Mouse (Mus musculus) liver, embryonic 11.5 days (tissue): ENCODE measurements around the gene Pid1. TPM values are rescaled to one million over a fixed set of nuclear protein-coding genes. Genes with fewer than 3 reads are reported as not detected.
"Not testable (repeated sequence)": the region's sequence is repeated elsewhere in the genome, so short reads cannot be mapped to it uniquely, and the experiment has no call there.

ENCODE experiments used
- ATAC-seq: fragments of 200-750 bp; cut with Nextera tagmentation; replicated peaks from 2 replicates; pipeline ENCODE4 v1.8.0; 2017; ENCODE audit warnings: moderate number of reproducible peaks, mild to moderate bottlenecking, moderate TSS enrichment, moderate library complexity; ENCODE audit not compliant: low FRiP score
- DNase-seq: peaks from one replicate; pipeline ENCODE4 v3.0.0-alpha.2; 2017; ENCODE audit warnings: low spot score
- H3K27ac ChIP-seq: fragments of 300-500 bp; sonication (generic); 2 replicates; pipeline ENCODE4 v1.5.1; 2014; ENCODE audit warnings: mild to moderate bottlenecking, low read depth, low read length, control low read depth
- H3K27me3 ChIP-seq: fragments of 300-500 bp; sonication (generic); replicated peaks from 2 replicates; pipeline ENCODE4 v1.6.1; 2014; ENCODE audit warnings: low read length, mixed read lengths; ENCODE audit not compliant: control insufficient read depth, insufficient read depth
- H3K36me3 ChIP-seq: fragments of 300-500 bp; sonication (generic); 2 replicates; pipeline ENCODE4 v1.6.1; 2014; ENCODE audit warnings: mild to moderate bottlenecking, low read length, moderate library complexity, mixed read lengths; ENCODE audit not compliant: control insufficient read depth, insufficient read depth
- H3K4me1 ChIP-seq: fragments of 300-500 bp; sonication (generic); replicated peaks from 2 replicates; pipeline ENCODE4 v1.6.1; 2014; ENCODE audit warnings: low read length, mixed read lengths; ENCODE audit not compliant: control insufficient read depth, insufficient read depth
- H3K4me2 ChIP-seq: fragments of 300-500 bp; sonication (generic); 2 replicates; pipeline ENCODE4 v1.6.1; 2014; ENCODE audit warnings: mild to moderate bottlenecking, control low read depth, moderate library complexity
- H3K4me3 ChIP-seq: fragments of 300-500 bp; sonication (generic); 2 replicates; pipeline ENCODE4 v1.5.1; 2014; ENCODE audit warnings: low read depth, low read length, control low read depth
- H3K9ac ChIP-seq: fragments of 300-500 bp; sonication (generic); 2 replicates; pipeline ENCODE4 v1.6.1; 2014; ENCODE audit warnings: low read depth, low read length, control low read depth
- H3K9me3 ChIP-seq: fragments of 300-500 bp; sonication (generic); 2 replicates; pipeline ENCODE4 v1.6.1; 2016; ENCODE audit warnings: low read length, inconsistent platforms, mixed read lengths; ENCODE audit not compliant: control insufficient read depth
- WGBS: fragments of 180-500 bp; shearing (Covaris S2); extraction: QIAGEN DNeasy Blood & Tissue Kit; methylation state at CpG from one replicate; pipeline ENCODE4 v1.1.7; 2014; 5-methylcytosine and 5-hydroxymethylcytosine counted together
- polyA plus RNA-seq: library from polyadenylated mRNA; unstranded; fragments of >200 nt; fragmentation: Nextera tagmentation; extraction: Ambion mirVana; gene quantifications from 2 replicates; pipeline ENCODE4 v1.2.1, GENCODE M21; 2014

Pid1 gene
- polyA plus RNA-seq, 1 experiment from 2014 or later, result 20.6 TPM

GRCm38 (mm10) chr1:84332797-84333196, 31.2 kb downstream of the Pid1 start:
- ATAC-seq, H3K9me3 ChIP-seq: not testable (repeated sequence)
- 62% methylated on average over 3 of the region's 3 CpGs for WGBS

DNA sequence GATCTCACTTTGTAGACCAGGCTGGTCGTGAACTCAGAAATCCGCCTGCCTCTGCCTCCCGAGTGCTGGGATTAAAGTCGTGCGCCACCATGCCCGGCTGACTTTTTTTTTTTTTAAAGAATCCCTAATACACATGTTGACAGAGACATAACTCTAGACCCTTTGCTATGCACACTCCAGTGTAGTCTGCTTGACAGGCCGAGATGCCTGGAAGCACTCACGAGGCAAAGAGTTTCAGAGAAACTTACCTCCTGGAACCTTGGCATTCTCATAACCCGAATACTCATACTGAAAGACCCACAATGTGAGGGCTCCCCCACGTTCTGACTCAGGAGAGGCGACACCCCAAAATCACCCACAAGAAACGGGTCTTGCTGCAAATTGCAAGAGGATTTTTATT, 32.1 kb downstream of the Pid1 start:
- H3K36me3 ChIP-seq, H3K4me2 ChIP-seq, DNase-seq, H3K27ac ChIP-seq, H3K27me3 ChIP-seq, H3K9ac ChIP-seq, H3K4me1 ChIP-seq, H3K4me3 ChIP-seq, H3K9me3 ChIP-seq, ATAC-seq: not testable (repeated sequence)
- WGBS, result 72% methylated on average over 12 of the region's 12 CpGs

More at GRCm38 (mm10) chr1:84332797-84333196, 31.2 kb downstream of the Pid1 start:
- not testable (repeated sequence) for H3K27ac ChIP-seq, DNase-seq, H3K4me2 ChIP-seq, H3K4me3 ChIP-seq, H3K4me1 ChIP-seq, H3K36me3 ChIP-seq, H3K9ac ChIP-seq, H3K27me3 ChIP-seq

GRCm38 (mm10) chr1:84325309-84325708, 38.7 kb downstream of the Pid1 start:
- DNase-seq (no peak), ATAC-seq (no peak)
- no peaks in the 10 kb centered on the region for H3K9me3 ChIP-seq

DNA sequence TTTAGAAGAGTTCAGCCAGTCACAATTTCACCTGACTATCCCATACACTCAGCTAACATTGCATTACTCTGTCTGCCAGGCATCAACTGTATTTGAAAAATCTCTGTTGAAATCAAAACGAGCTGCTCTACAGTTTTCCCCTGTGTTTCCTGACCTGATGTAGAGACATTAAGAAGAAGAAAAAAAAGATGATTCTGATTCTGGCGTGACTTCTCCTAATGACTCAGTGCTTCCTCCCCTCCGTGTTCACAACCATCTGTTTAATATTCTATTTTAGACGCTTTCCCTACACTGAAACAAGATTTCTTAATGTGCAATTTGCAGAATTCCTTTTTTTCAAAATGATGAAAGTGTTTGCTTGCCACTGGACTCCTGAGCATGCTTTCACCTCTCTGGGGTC, 42.7 kb downstream of the Pid1 start:
- Histone ChIP-seq H3K27ac (no peak overlapping the region), H3K4me3 (no peak overlapping the region), H3K4me1 (no peaks in the 10 kb centered on the region), H3K4me2 (no peak overlapping the region), H3K9ac (no peak overlapping the region), H3K9me3 (no peaks in the 10 kb centered on the region), H3K36me3 (no peaks in the 10 kb centered on the region), H3K27me3 (no peaks in the 10 kb centered on the region)
- no peak for ATAC-seq
- DNase-seq, result no peak
- WGBS, result 67% methylated on average over 4 of the region's 4 CpGs

More at GRCm38 (mm10) chr1:84325309-84325708, 38.7 kb downstream of the Pid1 start:
- Histone ChIP-seq H3K4me1 (no peaks in the 10 kb centered on the region), H3K4me3 (no peak overlapping the region), H3K4me2 (no peak overlapping the region), H3K36me3 (no peaks in the 10 kb centered on the region), H3K27ac (no peak overlapping the region), H3K9ac (no peak overlapping the region), H3K27me3 (no peaks in the 10 kb centered on the region)
- whole genome bisulfite sequencing, result 63% methylated on average over 3 of the region's 3 CpGs

GRCm38 (mm10) chr1:84318569-84318968, 45.4 kb downstream of the Pid1 start:
- Histone ChIP-seq H3K27ac (no peak overlapping the region), H3K4me2 (no peak overlapping the region), H3K36me3 (no peaks in the 10 kb centered on the region), H3K27me3 (no peaks in the 10 kb centered on the region), H3K9me3 (no peaks in the 10 kb centered on the region), H3K9ac (no peak overlapping the region), H3K4me1 (no peaks in the 10 kb centered on the region), H3K4me3 (no peak overlapping the region)
- ATAC-seq (no peak), DNase-seq (no peak)
- 57% methylated on average over 1 of the region's 1 CpGs for WGBS

DNA sequence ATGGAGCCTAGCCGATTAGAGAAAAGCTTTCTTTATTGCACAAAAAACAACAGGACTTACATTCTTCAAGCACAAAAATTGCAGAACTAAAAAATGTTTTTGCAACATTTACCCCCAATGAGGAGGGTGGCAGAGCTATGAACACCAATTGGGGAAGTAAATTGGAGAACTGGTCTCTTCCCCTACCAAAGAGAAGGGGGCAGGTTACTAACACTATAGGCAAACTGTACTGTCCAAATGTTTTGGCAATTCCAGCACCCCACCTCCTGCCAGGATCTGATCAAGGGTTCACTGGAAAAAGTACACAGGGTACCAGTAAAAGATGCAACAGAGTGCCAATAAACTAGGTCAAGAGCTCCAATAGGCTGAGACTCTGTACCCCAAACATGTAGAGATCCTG, 46.2 kb downstream of the Pid1 start:
- Histone ChIP-seq H3K4me3 (no peak overlapping the region), H3K9ac (no peak overlapping the region), H3K9me3 (no peaks in the 10 kb centered on the region), H3K4me2 (no peak overlapping the region), H3K36me3 (no peaks in the 10 kb centered on the region), H3K4me1 (no peaks in the 10 kb centered on the region), H3K27ac (no peak overlapping the region), H3K27me3 (no peaks in the 10 kb centered on the region)
- DNase-seq (no peak), ATAC-seq (no peak)
- WGBS, result 74% methylated on average over 1 of the region's 1 CpGs

DNA sequence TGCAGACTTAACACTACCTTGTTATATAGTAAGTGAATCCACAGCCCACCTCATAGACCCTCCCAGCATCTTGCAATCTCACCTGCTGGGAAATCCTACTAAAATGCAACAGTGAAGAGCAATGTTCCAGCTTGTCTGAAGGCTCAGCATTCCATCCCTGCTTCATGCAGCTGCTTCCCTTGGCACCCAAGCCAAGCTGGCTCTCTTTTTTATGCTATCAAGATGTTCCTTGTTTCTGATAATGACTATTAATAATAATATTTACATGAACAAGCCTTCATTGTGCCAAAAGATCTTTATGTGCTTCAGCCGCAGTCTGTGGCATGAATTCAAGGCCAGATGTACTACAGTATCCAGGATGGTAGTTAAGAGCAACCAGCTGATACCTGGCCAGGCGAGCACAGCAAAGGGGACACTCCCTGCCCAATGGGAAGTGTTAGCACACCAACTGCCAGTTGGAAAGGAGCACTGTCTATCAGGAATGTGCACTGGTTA, 54.0 kb downstream of the Pid1 start:
- WGBS, result 71% methylated on average over 2 of the region's 2 CpGs
- H3K4me2 ChIP-seq, result no peak overlapping the region
- no peak for ATAC-seq
- no peak overlapping the region for H3K27ac ChIP-seq
- H3K27me3 ChIP-seq, result no peaks in the 10 kb centered on the region
- no peaks in the 10 kb centered on the region for H3K9me3 ChIP-seq
- DNase-seq, result no peak
- no peak overlapping the region for H3K4me3 ChIP-seq
- no peaks in the 10 kb centered on the region for H3K4me1 ChIP-seq
- no peak overlapping the region for H3K9ac ChIP-seq
- H3K36me3 ChIP-seq, result no peaks in the 10 kb centered on the region

GRCm38 (mm10) chr1:84305713-84306421, 58.1 kb downstream of the Pid1 start:
- no peak for DNase-seq
- Histone ChIP-seq H3K27ac (no peak overlapping the region), H3K9me3 (no peaks in the 10 kb centered on the region), H3K36me3 (no peaks in the 10 kb centered on the region), H3K27me3 (no peaks in the 10 kb centered on the region), H3K4me1 (no peaks in the 10 kb centered on the region), H3K4me3 (no peak overlapping the region), H3K9ac (no peak overlapping the region), H3K4me2 (no peak overlapping the region)
- ATAC-seq, result no peak
- 82% methylated on average over 16 of the region's 16 CpGs for WGBS

DNA sequence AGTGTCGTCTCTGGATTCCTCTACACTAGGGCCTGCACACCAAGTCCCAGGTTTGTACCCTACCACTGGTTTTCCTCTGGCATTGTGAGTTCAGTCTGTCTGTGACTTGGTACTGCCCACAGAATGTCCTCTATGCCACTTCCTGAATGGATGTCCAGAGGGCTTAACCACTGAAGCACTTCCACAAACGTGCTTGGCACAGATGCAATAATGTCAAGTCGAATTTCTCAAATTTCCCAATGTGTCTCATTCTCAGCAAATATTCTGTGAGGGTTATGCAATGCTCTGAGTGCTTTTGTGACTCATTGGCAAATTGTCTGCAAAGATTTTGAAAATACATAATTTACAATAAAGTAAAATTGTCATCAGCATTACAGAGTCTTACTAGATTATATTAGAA, 61.2 kb downstream of the Pid1 start:
- no peaks in the 10 kb centered on the region for H3K36me3 ChIP-seq
- no peak overlapping the region for H3K27ac ChIP-seq
- H3K27me3 ChIP-seq, result no peaks in the 10 kb centered on the region
- no peak overlapping the region for H3K9ac ChIP-seq
- no peaks in the 10 kb centered on the region for H3K4me1 ChIP-seq
- WGBS, result 61% methylated on average over 3 of the region's 3 CpGs
- H3K4me3 ChIP-seq, result no peak overlapping the region
- ATAC-seq, result no peak
- DNase-seq, result no peak
- no peak overlapping the region for H3K4me2 ChIP-seq
- H3K9me3 ChIP-seq, result no peaks in the 10 kb centered on the region
